Mouse (Mus musculus) left cerebral cortex, adult 2 months (tissue): ENCODE measurements around the gene Me3. TPM values are rescaled to one million over a fixed set of nuclear protein-coding genes. Genes with fewer than 3 reads are reported as not detected.

Experiments
- DNase-seq, 2 experiments: peaks; one replicate each; pipeline ENCODE4 v3.0.0; 2021 to 2022; ENCODE audit warnings: low spot score in 2 of 2, mixed read lengths in 1 of 2; ENCODE audit errors: extremely low spot score in 1 of 2
- H3K27ac ChIP-seq: fragments of 200-600 bp; 2 replicates; pipeline ENCODE4 v1.8.1; 2022
- H3K4me3 ChIP-seq: fragments of 200-600 bp; 2 replicates; pipeline ENCODE4 v1.8.1; 2022
- CTCF ChIP-seq: fragments of 200-600 bp; IDR thresholded peaks from 2 replicates; pipeline ENCODE4 v1.8.1; 2022; ENCODE audit warnings: antibody characterized with exemption, mild to moderate bottlenecking, moderate library complexity
- intact Hi-C: fragments of 180-260 bp; cut with DNase I; formaldehyde crosslinking; loops from one replicate; pipeline ENCODE4 v1.15.1; 2025
- long read RNA-seq, 2 experiments: library from polyadenylated mRNA; stranded (forward); transcript quantifications; one replicate each; pipeline ENCODE4 v2.0.0; 2021; ENCODE audit warnings: borderline mapping rate in 2 of 2
- total RNA-seq, 2 experiments: library from RNA; stranded (reverse); gene quantifications; 2 replicates each; pipeline ENCODE4 v1.2.3; 2021

Gene Me3
- 100 to 1,000 TPM in 1 of 2 experiments, 10 to 100 TPM in 1; 94.9 to 100 TPM for total RNA-seq
- long read RNA-seq, experiment 1, full-length matches to known transcripts: 52 of 117 reads
- long read RNA-seq, experiment 1, partial matches to known transcripts: 42 of 117 reads
- long read RNA-seq, experiment 1, other reads (novel, unspliced or antisense): 23 of 117 reads
- long read RNA-seq, experiment 2, full-length matches to known transcripts: 37 of 84 reads
- long read RNA-seq, experiment 2, partial matches to known transcripts: 6 of 84 reads
- long read RNA-seq, experiment 2, other reads (novel, unspliced or antisense): 41 of 84 reads

GRCm38 (mm10) chr7:89632342-89633251, at the start of gene Me3:
TSS of gene Me3 (plus strand) at chr7:89632392.
- DNase-seq: peak; percentile 61 to 67
- no peak for TF ChIP-seq CTCF
- peak within 1 kb of the TSS; percentile 82 for H3K4me3 ChIP-seq
- peak within 1 kb of the TSS; percentile 95 for H3K27ac ChIP-seq
- intact Hi-C loops: loop anchor here (5.0 kb wide), 2 partner anchors 70 to 115 kb away; no protein-coding TSS in a partner anchor

DNA sequence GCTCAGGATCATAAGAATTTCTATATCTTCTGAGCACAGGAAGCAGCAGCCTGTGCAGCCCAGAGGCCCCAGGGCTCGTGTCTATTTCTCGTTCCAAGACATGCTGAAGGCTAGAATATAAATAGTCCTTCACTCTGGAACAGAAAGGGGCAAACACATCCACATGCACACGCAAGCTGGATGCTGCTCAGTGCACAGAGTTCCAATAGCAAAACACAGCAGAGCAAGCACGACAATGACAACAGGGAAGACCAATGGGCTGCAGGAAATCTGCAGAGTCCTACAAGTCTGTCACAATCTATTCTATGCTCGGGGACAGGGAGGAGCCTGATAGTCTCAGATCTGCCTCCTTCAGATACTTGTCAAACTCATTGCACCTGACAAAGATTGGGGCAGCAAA, 42.2 kb upstream of the Me3 start:
- DNase-seq: no peak
- intact Hi-C loops: no loop called here
- TF ChIP-seq CTCF: no peak
- Histone ChIP-seq H3K27ac (peak overlapping the region; percentile 47; the same call in 1 of the 2 replicates), H3K4me3 (no peak overlapping the region)

GRCm38 (mm10) chr7:89590542-89591251, 41.5 kb upstream of the Me3 start:
- peak; percentile 13 to 15 for DNase-seq
- intact Hi-C loops: no loop called here

GRCm38 (mm10) chr7:89595813-89596212, 36.4 kb upstream of the Me3 start:
- intact Hi-C loops: no loop called here
- Histone ChIP-seq H3K27ac (no peak overlapping the region), H3K4me3 (no peak overlapping the region)
- no peak for DNase-seq
- no peak for TF ChIP-seq CTCF

More at GRCm38 (mm10) chr7:89590542-89591251, 41.5 kb upstream of the Me3 start:
- no peak; the same call in 1 of the 2 replicates for TF ChIP-seq CTCF
- peak overlapping the region; percentile 47; the same call in 1 of the 2 replicates for H3K27ac ChIP-seq
- H3K4me3 ChIP-seq: no peak overlapping the region

DNA sequence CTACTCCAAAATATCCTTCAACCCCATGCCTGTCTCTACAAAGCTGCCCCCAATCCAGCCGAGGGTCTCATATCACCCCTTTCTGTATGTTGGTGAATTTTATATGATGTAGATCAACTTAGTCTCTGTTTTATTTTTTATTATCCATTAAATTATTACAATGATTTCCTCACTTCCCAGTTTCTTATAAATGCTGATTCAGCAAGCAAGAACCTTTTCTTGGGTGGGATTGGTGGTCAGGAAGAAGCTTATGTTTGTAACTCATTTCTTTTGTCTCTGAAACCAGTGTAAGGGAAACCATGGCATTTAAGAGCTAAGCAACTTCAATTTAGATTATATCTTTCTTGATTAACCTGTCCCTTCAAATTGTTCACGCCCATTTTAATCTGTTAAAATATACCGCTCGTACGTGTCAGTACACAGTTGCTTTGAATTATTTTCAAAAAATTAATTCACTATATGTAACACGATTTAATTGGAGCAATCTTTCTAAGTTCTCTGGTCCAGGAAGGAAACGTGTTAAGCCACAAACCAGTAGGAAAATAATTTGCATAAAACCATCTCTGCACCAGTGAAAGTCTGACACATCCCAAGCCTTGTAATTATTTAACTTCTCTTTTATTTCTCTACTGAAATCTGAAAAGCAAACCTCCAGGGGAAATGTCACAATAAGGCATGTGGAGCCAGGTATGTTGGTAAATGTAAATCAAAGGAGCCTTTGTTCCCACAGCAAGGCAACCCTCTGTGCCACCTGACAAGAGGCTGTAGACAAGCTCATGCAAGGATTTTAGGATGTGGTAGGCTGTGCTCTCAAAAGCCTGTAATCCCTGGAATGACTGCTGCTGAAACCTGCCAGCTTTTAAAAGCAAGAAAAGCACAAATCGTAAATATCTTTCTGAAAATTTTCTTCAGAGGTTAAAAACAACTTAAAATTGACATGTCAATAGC, 26.3 kb upstream of the Me3 start:
- Histone ChIP-seq H3K4me3 (no peak overlapping the region), H3K27ac (no peak overlapping the region)
- no peak for DNase-seq
- TF ChIP-seq CTCF: no peak
- intact Hi-C loops: no loop called here

- DNase-seq: no peak
- no peak for TF ChIP-seq CTCF
- intact Hi-C loops: no loop called here
Measured at GRCm38 (mm10) chr7:89607329-89607728, 24.9 kb upstream of the Me3 start.

GRCm38 (mm10) chr7:89611236-89611635, 21.0 kb upstream of the Me3 start:
- DNase-seq: no peak
- intact Hi-C loops: no loop called here
- H3K27ac ChIP-seq: no peak overlapping the region
- H3K4me3 ChIP-seq: no peak overlapping the region
- TF ChIP-seq CTCF: no peak

More at GRCm38 (mm10) chr7:89607329-89607728, 24.9 kb upstream of the Me3 start:
- Histone ChIP-seq H3K4me3 (no peak overlapping the region), H3K27ac (no peak overlapping the region)

DNA sequence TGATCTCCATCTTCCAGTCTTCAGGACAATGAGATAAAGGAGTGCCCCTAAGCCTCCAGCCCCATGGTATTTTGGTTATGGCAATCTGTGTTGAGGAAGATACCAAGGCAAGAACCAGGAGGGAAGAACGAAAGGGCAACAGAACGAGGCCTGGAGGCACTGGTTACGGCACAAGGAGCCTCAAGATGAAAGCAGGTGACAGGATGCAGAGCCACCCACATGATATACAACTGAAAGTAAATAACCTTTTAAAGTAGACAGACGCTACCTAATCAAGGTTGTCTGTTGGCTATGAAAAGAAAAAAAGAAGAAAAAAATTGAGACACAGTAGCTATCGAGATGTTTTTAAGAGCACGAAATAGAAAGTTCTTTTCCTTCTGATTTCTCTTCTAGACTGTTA, 16.0 kb upstream of the Me3 start:
- H3K27ac ChIP-seq: no peak overlapping the region
- DNase-seq: no peak
- intact Hi-C loops: no loop called here
- H3K4me3 ChIP-seq: no peak overlapping the region
- TF ChIP-seq CTCF: no peak

DNA sequence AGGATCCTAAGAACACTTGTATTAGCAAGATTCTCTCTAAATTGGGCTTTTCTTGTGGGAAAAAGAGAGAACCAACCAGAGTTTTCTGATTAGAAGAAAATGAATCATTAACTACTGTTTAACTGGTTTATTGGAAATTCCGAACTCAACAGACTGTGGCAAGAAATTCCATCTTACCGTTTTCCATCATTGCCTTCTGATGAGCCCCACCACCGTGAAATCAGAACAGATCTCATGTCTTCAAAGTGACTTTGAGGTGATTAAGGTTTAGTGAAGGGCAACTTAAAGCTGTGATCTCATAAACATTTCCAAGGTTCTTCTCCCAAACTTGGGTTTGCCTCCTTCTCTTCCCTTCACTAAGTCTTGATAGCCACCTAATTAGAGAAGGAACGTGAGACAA, 8.9 kb upstream of the Me3 start:
- Histone ChIP-seq H3K4me3 (no peak overlapping the region), H3K27ac (no peak overlapping the region)
- DNase-seq: no peak
- intact Hi-C loops: no loop called here
- no peak for TF ChIP-seq CTCF

GRCm38 (mm10) chr7:89627393-89627792, 4.8 kb upstream of the Me3 start:
- DNase-seq: no peak
- TF ChIP-seq CTCF: no peak
- intact Hi-C loops: no loop called here
- H3K4me3 ChIP-seq: no peak overlapping the region
- H3K27ac ChIP-seq: no peak overlapping the region

DNA sequence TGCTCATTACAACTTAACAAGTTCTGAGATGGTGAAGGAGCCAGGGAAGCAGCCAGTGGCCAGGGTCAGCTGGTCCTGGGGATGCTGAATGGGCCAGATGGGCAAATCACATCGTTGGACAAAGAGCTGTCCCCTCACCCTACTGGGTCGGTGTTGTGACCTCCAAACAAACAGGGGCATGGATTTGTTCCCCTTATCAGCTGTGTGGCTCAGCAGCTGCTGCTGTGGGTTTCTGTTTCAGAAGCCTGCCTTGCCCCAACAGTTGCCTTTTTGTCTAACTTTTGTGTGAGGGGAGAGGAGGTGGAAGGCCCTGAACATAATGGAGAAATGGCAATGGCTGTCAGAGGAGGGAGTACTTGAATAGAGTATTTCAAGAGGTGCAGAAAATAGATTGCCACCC, 4.2 kb upstream of the Me3 start:
- DNase-seq: no peak
- peak overlapping the region; percentile 1; the same call in 1 of the 2 replicates for H3K27ac ChIP-seq
- TF ChIP-seq CTCF: no peak
- no peak overlapping the region for H3K4me3 ChIP-seq
- intact Hi-C loops: no loop called here
